Mouse (Mus musculus) liver, adult 2 months (tissue): ENCODE measurements around the gene Tenm3. TPM values are rescaled to one million over a fixed set of nuclear protein-coding genes. Genes with fewer than 3 reads are reported as not detected.

Experiments
- DNase-seq: peaks from one replicate; pipeline ENCODE4 v3.0.0-alpha.2; 2011; ENCODE audit warnings: low read depth, low spot score; ENCODE audit errors: extremely low read depth
- H3K27ac ChIP-seq: fragments of 200-500 bp; replicated peaks from 2 replicates; pipeline ENCODE4 v1.5.1; 2012; ENCODE audit warnings: low read depth, mild to moderate bottlenecking, control low read depth, inconsistent platforms, low read length; ENCODE audit not compliant: insufficient read depth
- H3K27me3 ChIP-seq: fragments of 200-500 bp; 2 replicates; pipeline ENCODE4 v1.6.1; 2012; ENCODE audit warnings: mild to moderate bottlenecking, moderate library complexity, low read length, inconsistent platforms; ENCODE audit not compliant: control insufficient read depth, insufficient read depth
- H3K36me3 ChIP-seq: fragments of 200-500 bp; 2 replicates; pipeline ENCODE4 v1.6.1; 2012; ENCODE audit warnings: low read length, inconsistent platforms; ENCODE audit not compliant: control insufficient read depth, insufficient read depth
- H3K4me1 ChIP-seq: fragments of 200-500 bp; 2 replicates; pipeline ENCODE4 v1.6.1; 2011; ENCODE audit warnings: low read length; ENCODE audit not compliant: control insufficient read depth, insufficient read depth
- H3K4me3 ChIP-seq: fragments of 200-500 bp; 2 replicates; pipeline ENCODE4 v1.5.1; 2011; ENCODE audit warnings: low read depth, mild to moderate bottlenecking, control low read depth, low read length, moderate library complexity; ENCODE audit not compliant: insufficient read depth
- H3K79me2 ChIP-seq: fragments of 200-500 bp; 2 replicates; pipeline ENCODE4 v1.6.1; 2012; ENCODE audit warnings: inconsistent platforms, mild to moderate bottlenecking, low read length, moderate library complexity; ENCODE audit not compliant: control insufficient read depth, insufficient read depth
- H3K9ac ChIP-seq: fragments of 200-500 bp; 2 replicates; pipeline ENCODE4 v1.6.1; 2012; ENCODE audit warnings: low read depth, mild to moderate bottlenecking, control low read depth, inconsistent platforms, low read length
- CTCF ChIP-seq: fragments of 200-500 bp; IDR thresholded peaks from 2 replicates; pipeline ENCODE4 v1.5.1; 2011; ENCODE audit warnings: low read depth, low read length, control low read depth
- POLR2A ChIP-seq: fragments of 200-500 bp; IDR thresholded peaks from 2 replicates; pipeline ENCODE4 v1.6.1; 2011; ENCODE audit warnings: low read length, control low read depth; ENCODE audit not compliant: insufficient read depth; ENCODE audit errors: extremely low read depth
- WGBS: fragments of 180-500 bp; shearing (Covaris S2); methylation state at CpG from one replicate; pipeline ENCODE4 v1.1.7; 2018; 5-methylcytosine and 5-hydroxymethylcytosine counted together
- polyA plus RNA-seq: library from polyadenylated mRNA; depleted of rRNA; stranded (reverse); fragments of >200 nt; gene quantifications from 2 replicates; pipeline ENCODE4 v1.2.3, GENCODE M21; 2012
- total RNA-seq: library from RNA; depleted of rRNA; stranded (reverse); fragments of >200 nt; gene quantifications from 2 replicates; pipeline ENCODE4 v1.2.3, GENCODE M21; 2014

Tenm3 gene
- total and polyA plus RNA-seq, 2 experiments, result 5.3 to 12.5 TPM

- WGBS, result 34% methylated on average over 4 of the region's 4 CpGs
- peaks cover 3% of the 10 kb centered on the region; the same call in 1 of the 2 replicates for H3K4me1 ChIP-seq
- H3K9ac ChIP-seq, result no peak overlapping the region
- H3K27me3 ChIP-seq, result no peaks in the 10 kb centered on the region
- no peak overlapping the region for H3K4me3 ChIP-seq
- no peaks in the 10 kb centered on the region for H3K36me3 ChIP-seq
- no peak for TF ChIP-seq POLR2A
- no peak for TF ChIP-seq CTCF
- no peaks in the 10 kb centered on the region; the same call in 1 of the 2 replicates for H3K79me2 ChIP-seq
- peak; percentile 70 for DNase-seq
- H3K27ac ChIP-seq, result no peak overlapping the region
Measured at GRCm38 (mm10) chr8:48489417-48489816, 354.3 kb downstream of the Tenm3 start.

GRCm38 (mm10) chr8:48488809-48489208 is 354.9 kb downstream of the Tenm3 start:
- Histone ChIP-seq H3K4me1 (peaks cover 3% of the 10 kb centered on the region; the same call in 1 of the 2 replicates), H3K79me2 (no peaks in the 10 kb centered on the region; the same call in 1 of the 2 replicates), H3K27ac (no peak overlapping the region), H3K36me3 (no peaks in the 10 kb centered on the region), H3K9ac (no peak overlapping the region), H3K4me3 (no peak overlapping the region), H3K27me3 (no peaks in the 10 kb centered on the region)
- no peak for DNase-seq
- 55% methylated on average over 7 of the region's 7 CpGs for WGBS
- TF ChIP-seq POLR2A, result no peak
- TF ChIP-seq CTCF, result no peak

- Histone ChIP-seq H3K4me3 (no peak overlapping the region), H3K27ac (no peak overlapping the region), H3K27me3 (no peaks in the 10 kb centered on the region; the same call in 1 of the 2 replicates), H3K9ac (no peak overlapping the region), H3K4me1 (no peaks in the 10 kb centered on the region), H3K79me2 (no peaks in the 10 kb centered on the region; the same call in 1 of the 2 replicates), H3K36me3 (no peaks in the 10 kb centered on the region; the same call in 1 of the 2 replicates)
- DNase-seq, result no peak
- 91% methylated on average over 5 of the region's 5 CpGs for WGBS
- TF ChIP-seq CTCF (no peak), POLR2A (no peak)
Measured at GRCm38 (mm10) chr8:48484143-48484542, 359.6 kb downstream of the Tenm3 start.

- Histone ChIP-seq H3K4me3 (no peak overlapping the region), H3K4me1 (no peaks in the 10 kb centered on the region), H3K36me3 (no peaks in the 10 kb centered on the region; the same call in 1 of the 2 replicates), H3K79me2 (no peaks in the 10 kb centered on the region; the same call in 1 of the 2 replicates), H3K27ac (no peak overlapping the region), H3K9ac (no peak overlapping the region), H3K27me3 (no peaks in the 10 kb centered on the region; the same call in 1 of the 2 replicates)
- WGBS, result 90% methylated on average over 33 of the region's 33 CpGs
- TF ChIP-seq POLR2A (no peak), CTCF (no peak)
- no peak for DNase-seq
Measured at GRCm38 (mm10) chr8:48481709-48482671, 361.8 kb downstream of the Tenm3 start.

- DNase-seq, result no peak
- Histone ChIP-seq H3K27ac (no peak overlapping the region), H3K4me3 (no peak overlapping the region), H3K27me3 (no peaks in the 10 kb centered on the region), H3K36me3 (no peaks in the 10 kb centered on the region; the same call in 1 of the 2 replicates), H3K4me1 (no peaks in the 10 kb centered on the region), H3K79me2 (no peaks in the 10 kb centered on the region; the same call in 1 of the 2 replicates), H3K9ac (no peak overlapping the region)
- 50% methylated on average over 8 of the region's 8 CpGs for WGBS
- no peak for TF ChIP-seq POLR2A
Measured at GRCm38 (mm10) chr8:48477371-48477935, 366.3 kb downstream of the Tenm3 start.
